Mouse (Mus musculus) CD8-positive naive resting alpha-beta T cell, adult 2 months (primary cell): ENCODE measurements at regions not wholly inside any gene's neighbourhood (a gene's known extent, or its start where the extent isn't known, plus 50 kb on each side); places are given as distances from the start of the nearest gene placed in this dataset.
A peak's percentile ranks its signal among the peaks of the same experiment; 100 is the strongest.

Experiments used
- DNase-seq, 2 experiments: peaks; one replicate each; pipeline ENCODE4 v3.0.0; 2022; ENCODE audit warnings: low read depth in 2 of 2, low spot score in 2 of 2

GRCm38 (mm10) chr11:117586857-117587425 is 67.1 kb upstream of the Tnrc6c start:
- DNase-seq, result no peak

- DNase-seq, result no peak
Measured at GRCm38 (mm10) chr11:117589006-117589405, 65.1 kb upstream of the Tnrc6c start.

DNA sequence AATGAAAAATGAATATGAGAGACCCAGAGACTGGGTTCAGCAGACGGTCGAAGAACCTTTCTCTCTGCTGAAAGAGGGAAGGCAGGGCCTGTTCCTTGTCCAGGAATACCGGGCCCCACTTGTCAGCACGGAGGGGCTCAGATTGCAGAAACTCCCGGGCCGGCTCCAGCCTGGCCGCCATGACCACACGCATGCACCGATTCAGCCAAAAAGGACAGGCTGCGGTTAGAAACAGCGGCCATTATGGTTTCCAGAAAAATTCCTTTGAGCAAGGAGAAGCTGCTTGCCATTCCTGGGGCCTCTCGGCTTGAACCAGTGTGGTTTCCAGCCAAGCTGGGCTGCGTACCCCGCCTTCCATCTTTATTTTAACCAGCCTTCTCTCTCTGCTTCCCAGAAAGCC is 64.7 kb upstream of the Tnrc6c start:
- DNase-seq, result no peak

DNA sequence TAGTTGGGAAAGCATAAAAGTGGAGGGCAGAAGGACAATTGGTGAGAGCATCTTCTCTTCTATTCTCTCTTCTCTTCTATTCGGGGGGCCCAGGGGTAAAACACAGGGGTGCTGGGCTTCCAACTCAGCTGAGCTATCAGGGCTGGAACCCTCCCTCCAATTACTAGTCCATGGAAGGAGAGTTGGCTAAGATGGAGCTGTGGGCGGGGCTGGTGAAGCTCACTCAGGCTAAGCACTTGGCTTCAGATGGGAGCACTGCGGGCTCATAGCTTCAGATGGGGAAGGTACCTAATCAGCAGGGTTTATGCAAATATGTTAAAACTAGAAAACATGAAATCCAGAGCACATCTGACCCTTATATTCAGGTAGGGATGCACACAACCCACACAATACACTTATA is 61.5 kb upstream of the Tnrc6c start:
- no peak for DNase-seq

GRCm38 (mm10) chr11:117596201-117596600 is 57.9 kb upstream of the Tnrc6c start:
- DNase-seq, result no peak

DNA sequence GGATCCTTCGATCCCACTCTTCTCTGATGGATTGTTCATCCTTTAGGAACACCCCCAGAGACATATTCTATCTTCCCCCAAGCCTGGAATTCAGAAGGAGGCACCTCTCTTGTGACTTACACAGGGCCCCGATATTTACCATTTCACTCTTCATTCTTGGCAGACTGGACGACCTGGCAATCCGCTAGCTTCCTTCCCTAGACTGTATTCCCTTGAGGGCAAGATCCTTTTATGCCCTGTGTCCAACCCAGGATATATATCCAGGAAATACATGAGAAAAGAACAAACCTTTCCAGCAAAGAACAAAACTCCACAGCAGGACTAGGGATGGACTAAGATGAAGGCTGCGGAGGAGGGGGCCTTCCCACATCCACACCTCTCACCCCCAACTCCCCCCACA is 56.3 kb upstream of the Tnrc6c start:
- DNase-seq, result no peak

DNA sequence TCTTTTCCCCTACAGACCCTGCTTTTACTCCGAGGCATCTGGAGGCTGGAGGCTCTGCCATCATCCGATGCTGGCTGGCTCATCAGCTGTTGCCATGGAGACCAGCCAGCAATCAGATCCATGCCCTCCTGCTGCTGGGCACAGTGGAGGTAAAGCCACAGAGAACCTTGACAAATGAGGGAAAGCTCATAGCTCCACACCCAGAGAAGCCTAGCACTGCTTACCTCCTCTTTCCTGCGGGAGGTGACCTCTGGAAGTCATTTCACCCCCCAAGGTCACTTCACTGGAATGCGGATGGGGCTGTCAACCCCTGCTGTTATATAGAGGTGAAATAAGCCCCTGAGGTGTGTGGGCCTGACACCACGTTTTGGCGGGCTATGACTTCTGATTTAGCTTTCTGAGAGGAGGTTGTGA is 55.9 kb upstream of the Tnrc6c start:
- DNase-seq, result no peak

GRCm38 (mm10) chr11:117598610-117599009 is 55.5 kb upstream of the Tnrc6c start:
- DNase-seq, result peak in 1 of 2 experiments; percentile 27

DNA sequence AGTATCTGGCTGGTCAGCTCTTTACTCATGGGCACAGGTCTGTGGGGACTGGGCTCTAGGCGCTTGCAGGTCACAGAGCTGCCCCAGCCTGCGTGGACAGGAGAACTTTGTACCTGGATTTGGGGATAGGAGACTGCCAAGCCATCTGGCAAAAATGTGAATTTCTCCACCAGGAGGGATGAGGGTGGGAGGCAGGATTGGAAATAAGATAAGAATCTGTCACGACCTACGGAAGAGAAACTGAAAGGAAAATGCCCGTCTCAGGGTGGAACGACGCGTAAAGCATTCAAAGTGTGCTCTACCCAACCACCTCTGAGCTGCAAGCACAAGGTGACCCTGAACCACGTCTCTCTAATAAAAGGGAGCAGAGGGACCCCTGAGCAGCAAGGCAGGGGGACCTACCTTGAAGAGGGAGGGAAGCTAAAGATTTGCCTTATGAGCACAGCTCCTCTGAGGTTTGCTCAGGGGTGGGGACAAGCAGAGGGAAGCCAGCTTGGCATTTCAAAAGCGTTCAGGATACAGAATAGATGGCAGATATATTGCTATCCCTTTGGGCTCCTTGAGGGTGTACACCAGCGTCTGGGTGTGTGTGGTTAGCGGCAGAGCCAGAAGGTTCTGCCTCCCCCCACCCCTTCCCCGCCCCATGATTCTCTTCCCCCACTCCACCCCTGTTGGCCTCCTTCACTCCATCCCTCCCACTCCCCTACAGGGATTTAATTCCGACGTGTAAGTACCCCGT is 54.9 kb upstream of the Tnrc6c start:
- DNase-seq, result peak; percentile 11 to 38

- DNase-seq, result no peak
Measured at GRCm38 (mm10) chr11:117599788-117600263, 54.3 kb upstream of the Tnrc6c start.

- no peak for DNase-seq
Measured at GRCm38 (mm10) chr11:117601147-117601546, 52.9 kb upstream of the Tnrc6c start.

- DNase-seq, result no peak
Measured at GRCm38 (mm10) chr11:117604019-117604418, 50.1 kb upstream of the Tnrc6c start.
